Mouse (Mus musculus) liver, postnatal 0 days (tissue): Measurements from ENCODE around the gene Cul7.

ENCODE experiments used
- CTCF ChIP-seq: sonication (generic); IDR thresholded peaks from 2 replicates; pipeline ENCODE4 v1.5.1; 2016; ENCODE audit warnings: antibody characterized with exemption, low read depth
- EP300 ChIP-seq: IDR thresholded peaks from 2 replicates; pipeline ENCODE4 v1.6.1; 2016; ENCODE audit warnings: antibody characterized with exemption, low read depth, mild to moderate bottlenecking

- no peak for TF ChIP-seq CTCF
- TF ChIP-seq EP300 = no peak
Measured at GRCm38 (mm10) chr17:46713849-46714248, 63.7 kb downstream of the Cul7 start.
